7 mouse cellular contexts compared by ENCODE assay signal in the genomic region with DNA sequence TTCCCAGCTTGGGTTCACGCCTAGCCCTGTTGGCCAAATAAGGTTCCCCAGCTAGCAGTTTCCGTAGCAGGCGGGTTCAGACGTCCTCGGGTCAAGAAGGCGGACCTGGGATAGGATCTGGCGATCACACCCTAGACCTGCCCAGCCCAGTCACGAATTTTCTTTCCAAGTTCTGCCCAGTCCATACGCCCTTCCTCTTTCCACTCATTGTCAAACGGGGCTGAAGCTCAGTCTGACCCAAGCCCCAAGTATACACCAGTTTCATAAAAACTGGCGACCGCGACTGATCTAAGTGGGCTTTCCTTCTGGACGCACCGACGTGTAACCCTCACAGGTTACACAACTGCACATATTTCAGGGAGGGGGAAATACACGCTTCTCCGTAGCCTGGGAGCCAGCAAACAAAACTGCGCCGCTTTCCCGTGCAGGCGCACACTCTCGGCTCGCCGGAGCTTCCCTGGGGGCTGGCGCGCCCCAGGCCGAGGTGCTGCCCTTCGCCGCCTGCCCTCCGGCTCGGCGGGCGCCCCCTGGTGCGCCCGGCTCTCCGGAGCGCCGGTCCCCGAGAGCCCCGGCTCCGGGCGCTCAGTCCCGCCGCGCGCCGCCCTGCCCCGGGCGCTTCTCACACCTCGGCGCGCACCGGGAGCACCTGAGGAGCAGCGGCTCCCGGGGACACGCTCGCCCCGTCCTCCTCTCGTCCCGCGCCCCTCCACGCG. TPM values are rescaled to one million over a fixed set of nuclear protein-coding genes. Genes with fewer than 3 reads are reported as not detected.
DNase-seq lines count a peak whose midpoint lies in the region; ATAC-seq and TF ChIP-seq lines count a peak whose summit lies in the region.

No protein-coding gene starts in this region.

- peak; percentile 85 for DNase-seq in R1 (ENCODE audit: low read depth, low spot score)
- DNase-seq in cerebellum, postnatal 36 days: peak; percentile 6 to 12
- peak; percentile 81 to 83 for DNase-seq in gastrocnemius, adult 8-10 months (ENCODE audit: low spot score in 2 of 2)
- peak; percentile 36 for DNase-seq in hindbrain, postnatal 0 days (ENCODE audit: low spot score)
- peak; percentile 16 for DNase-seq in left cerebral cortex, postnatal 4 days
- DNase-seq in midbrain, embryonic 10.5 days (ENCODE audit: low spot score): peak; percentile 54
- DNase-seq in skeletal muscle tissue, adult 2 months (ENCODE audit: low read depth, low spot score): peak; percentile 95

- intact Hi-C loops in left cerebral cortex, postnatal 4 days (cut with DNase I): loop anchor here (5.0 kb wide), 1 partner anchor 88 kb away; no protein-coding TSS in a partner anchor

- no peaks in the 10 kb centered on the region for H3K36me3 ChIP-seq in hindbrain, postnatal 0 days (ENCODE audit: insufficient read depth, low read length)
- no peaks in the 10 kb centered on the region for H3K36me3 ChIP-seq in midbrain, embryonic 10.5 days

- ATAC-seq in hindbrain, postnatal 0 days: peak; percentile 13

- peak overlapping the region; percentile 80; the same call in 1 of the 2 replicates for H3K27ac ChIP-seq in hindbrain, postnatal 0 days
- peak overlapping the region; percentile 87 for H3K27ac ChIP-seq in midbrain, embryonic 10.5 days (replicated peaks)

- under 1% methylated on average over 61 of the region's 64 CpGs for WGBS in hindbrain, postnatal 0 days
- WGBS in midbrain, embryonic 10.5 days: under 1% methylated on average over 64 of the region's 64 CpGs

- H3K4me3 ChIP-seq in hindbrain, postnatal 0 days (ENCODE audit: low read length): peak overlapping the region; percentile 83
- peak overlapping the region; percentile 88 for H3K4me3 ChIP-seq in midbrain, embryonic 10.5 days

- H3K9me3 ChIP-seq in hindbrain, postnatal 0 days (ENCODE audit: low read length): no peaks in the 10 kb centered on the region
- H3K9me3 ChIP-seq in midbrain, embryonic 10.5 days (replicated peaks): no peaks in the 10 kb centered on the region

- no peak for TF ChIP-seq CTCF in hindbrain, postnatal 0 days (IDR thresholded peaks at IDR 0.05; ENCODE audit: low read depth)

- H3K27me3 ChIP-seq in hindbrain, postnatal 0 days (ENCODE audit: insufficient read depth, low read length): no peaks in the 10 kb centered on the region
- H3K27me3 ChIP-seq in midbrain, embryonic 10.5 days (ENCODE audit: low read depth, poor library complexity, severe bottlenecking): peaks cover 18% of the 10 kb centered on the region

- peak overlapping the region; percentile 86 for H3K4me2 ChIP-seq in hindbrain, postnatal 0 days (ENCODE audit: low read depth, low read length)

- H3K4me1 ChIP-seq in hindbrain, postnatal 0 days (ENCODE audit: insufficient read depth, low read length): 0 out of 2 replicates have a peak, but pooled peaks cover 4% of the 10 kb centered on the region
- peaks cover 26% of the 10 kb centered on the region for H3K4me1 ChIP-seq in midbrain, embryonic 10.5 days

- peak overlapping the region; percentile 71 for H3K9ac ChIP-seq in hindbrain, postnatal 0 days (replicated peaks; ENCODE audit: low read length)

RNA-seq across cellular contexts. Expression of gene Pdlim5, which starts 0.5 kb away (rescaled TPM):
- 100 to 1,000 TPM; 455 to 713 (median 513) TPM for total RNA-seq in gastrocnemius, adult 8-10 months (2022)
- 24.4 and 29.7 TPM in 2 replicates for total RNA-seq in hindbrain, postnatal 0 days (2014; rRNA removed)
- polyA plus RNA-seq in hindbrain, postnatal 0 days (2015; fragmentation: Nextera tagmentation; extraction: Ambion mirVana): 17.0 and 17.4 TPM in 2 replicates
- total RNA-seq in left cerebral cortex, postnatal 4 days (2021): 10 to 100 TPM; 16.7 to 19.3 TPM
- polyA plus RNA-seq in midbrain, embryonic 10.5 days (2016; fragmentation: Nextera tagmentation; extraction: Ambion mirVana): 19.7 and 20.2 TPM in 2 replicates

Comparison
In these comparisons a context has a peak if more than half of its experiments do, and no peak if none do; other contexts are left out.
1. Peak in every context shown above with its lines: DNase-seq, ATAC-seq, H3K4me3 ChIP-seq and H3K27ac ChIP-seq.
2. DNase-seq: peak in every context shown above with its lines; median percentile 95 in skeletal muscle tissue, adult 2 months; 85 in R1; 82 in gastrocnemius, adult 8-10 months; 54 in midbrain, embryonic 10.5 days; 36 in hindbrain, postnatal 0 days; 16 in left cerebral cortex, postnatal 4 days; 9 in cerebellum, postnatal 36 days.
3. RNA of gene Pdlim5, which starts 0.5 kb away (total RNA-seq): 455 to 713 TPM in gastrocnemius, adult 8-10 months; 24.4 to 29.7 TPM in hindbrain, postnatal 0 days and 16.7 to 19.3 TPM in left cerebral cortex, postnatal 4 days; every median in the first group is over 10 times any median in the second.